Mouse (Mus musculus): Measurements from ENCODE around the gene Slc25a34.
A peak's percentile ranks its signal among the peaks of the same experiment; 100 is the strongest.

Gene Slc25a34

GRCm38 (mm10) chr4:141581051-141581450 is 42.6 kb downstream of the Slc25a34 start:
- DNase-seq (ENCODE audit: low spot score), result no peak

- DNase-seq (ENCODE audit: low spot score), result no peak
Measured at GRCm38 (mm10) chr4:141578833-141579232, 44.8 kb downstream of the Slc25a34 start.

- no peak for DNase-seq (ENCODE audit: low spot score)
Measured at GRCm38 (mm10) chr4:141576877-141577276, 46.7 kb downstream of the Slc25a34 start.

GRCm38 (mm10) chr4:141576404-141576803 is 47.2 kb downstream of the Slc25a34 start:
- DNase-seq (ENCODE audit: low spot score), result no peak

GRCm38 (mm10) chr4:141574789-141575702 is 48.6 kb downstream of the Slc25a34 start:
- peak; percentile 94 for DNase-seq (ENCODE audit: low spot score)

- DNase-seq (ENCODE audit: low spot score), result no peak
Measured at GRCm38 (mm10) chr4:141573359-141573966, 50.2 kb downstream of the Slc25a34 start.

- no peak for DNase-seq (ENCODE audit: low spot score)
Measured at GRCm38 (mm10) chr4:141572668-141573358, 50.8 kb downstream of the Slc25a34 start.

GRCm38 (mm10) chr4:141571934-141572333 is 51.7 kb downstream of the Slc25a34 start:
- no peak for DNase-seq (ENCODE audit: low spot score)

- no peak for DNase-seq (ENCODE audit: low spot score)
Measured at GRCm38 (mm10) chr4:141571337-141571739, 52.3 kb downstream of the Slc25a34 start.

- no peak for DNase-seq (ENCODE audit: low spot score)
Measured at GRCm38 (mm10) chr4:141570821-141571220, 52.8 kb downstream of the Slc25a34 start.

GRCm38 (mm10) chr4:141570004-141570403 is 53.6 kb downstream of the Slc25a34 start:
- DNase-seq (ENCODE audit: low spot score), result no peak

- DNase-seq (ENCODE audit: low spot score), result no peak
Measured at GRCm38 (mm10) chr4:141568966-141569365, 54.7 kb downstream of the Slc25a34 start.

Data from testis, postnatal 10 days (tissue).